Comparison of ENCODE assay signal across 17 mouse cellular contexts in the genomic region with DNA sequence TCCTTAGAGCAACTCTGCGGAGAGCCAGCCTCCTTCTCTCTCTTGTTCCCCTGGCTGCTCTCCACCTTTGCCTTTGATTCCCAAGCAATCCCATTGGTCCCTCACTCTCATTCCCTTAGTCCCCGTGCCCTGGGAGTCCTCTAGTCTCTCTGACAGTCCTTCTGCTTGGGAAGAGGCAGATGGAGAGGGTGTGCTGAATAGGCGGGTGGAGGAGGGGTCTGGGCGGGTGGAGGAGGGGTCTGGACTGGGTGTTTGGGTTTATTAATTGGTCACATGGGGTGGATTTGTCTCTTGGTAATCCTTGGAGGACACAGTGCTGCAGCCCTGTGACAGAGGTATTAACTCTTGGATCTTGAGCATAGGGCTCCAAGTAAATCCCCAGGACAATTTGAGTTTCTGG.
DNase-seq lines count a peak whose midpoint lies in the region; ATAC-seq lines count a peak whose summit lies in the region.
"Had no signal": no experiment of that assay in that cellular context is flagged by ENCODE, and none has a peak within 500 bp of the region (broad histone marks: within the 10 kb centered on the region; RNA-seq: fewer than 3 reads in every experiment).

No protein-coding gene starts in this region.

- WGBS in midbrain, embryonic 10.5 days: 27% methylated on average over 4 of the region's 4 CpGs
- 15% methylated on average over 4 of the region's 4 CpGs for WGBS in midbrain, embryonic 14.5 days
- 12% methylated on average over 4 of the region's 4 CpGs for WGBS in forebrain, embryonic 11.5 days
- 28% methylated on average over 4 of the region's 4 CpGs for WGBS in hindbrain, embryonic 15.5 days

- H3K27me3 ChIP-seq in midbrain, embryonic 10.5 days (ENCODE audit: low read depth, poor library complexity, severe bottlenecking): no peaks in the 10 kb centered on the region
- no peaks in the 10 kb centered on the region for H3K27me3 ChIP-seq in midbrain, embryonic 14.5 days (ENCODE audit: control insufficient read depth, insufficient read depth, low read length)
- H3K27me3 ChIP-seq in forebrain, embryonic 11.5 days (ENCODE audit: control insufficient read depth, insufficient read depth, low read length): no peaks in the 10 kb centered on the region
- H3K27me3 ChIP-seq in hindbrain, embryonic 15.5 days: no peaks in the 10 kb centered on the region
- H3K27me3 ChIP-seq: limb, embryonic 13.5 days; liver, embryonic 15.5 days had no signal

- no peaks in the 10 kb centered on the region for H3K9me3 ChIP-seq in midbrain, embryonic 10.5 days (replicated peaks)
- no peaks in the 10 kb centered on the region for H3K9me3 ChIP-seq in midbrain, embryonic 14.5 days (ENCODE audit: control insufficient read depth, low read length)
- no peaks in the 10 kb centered on the region for H3K9me3 ChIP-seq in forebrain, embryonic 11.5 days (ENCODE audit: control insufficient read depth, low read length)
- H3K9me3 ChIP-seq in hindbrain, embryonic 15.5 days: no peaks in the 10 kb centered on the region
- H3K9me3 ChIP-seq: limb, embryonic 13.5 days; liver, embryonic 15.5 days had no signal

- H3K4me3 ChIP-seq in midbrain, embryonic 10.5 days: no peak overlapping the region
- H3K4me3 ChIP-seq in midbrain, embryonic 14.5 days (replicated peaks; ENCODE audit: low read depth, low read length): no peak overlapping the region
- no peak overlapping the region for H3K4me3 ChIP-seq in forebrain, embryonic 11.5 days (ENCODE audit: low read depth, low read length)
- no peak overlapping the region for H3K4me3 ChIP-seq in hindbrain, embryonic 15.5 days
- H3K4me3 ChIP-seq: left cerebral cortex, adult 2 months; limb, embryonic 13.5 days; liver, embryonic 15.5 days had no signal

- no peak overlapping the region for H3K9ac ChIP-seq in midbrain, embryonic 14.5 days (replicated peaks; ENCODE audit: low read length)
- H3K9ac ChIP-seq in forebrain, embryonic 11.5 days (ENCODE audit: low read length): no peak overlapping the region
- H3K9ac ChIP-seq in hindbrain, embryonic 15.5 days: no peak overlapping the region
- H3K9ac ChIP-seq: limb, embryonic 13.5 days; liver, embryonic 15.5 days had no signal

- intact Hi-C loops in gastrocnemius, postnatal 14 days (cut with DNase I; ENCODE audit: low total_unique reads): no loop called here

- ATAC-seq in midbrain, embryonic 14.5 days (ENCODE audit: low FRiP score, low TSS enrichment): no peak
- peak; percentile 88 for ATAC-seq in forebrain, embryonic 11.5 days (replicated peaks; ENCODE audit: low FRiP score)
- peak; percentile 61; the same call in 1 of the 2 replicates for ATAC-seq in hindbrain, embryonic 15.5 days (ENCODE audit: low FRiP score, low read depth)
- no peak for ATAC-seq in activated CD4-positive, CD25-positive, alpha-beta regulatory T cell, adult 4 months
- ATAC-seq: inflammation-experienced regulatory T-cells, adult 6 months had no signal

- H3K4me2 ChIP-seq in midbrain, embryonic 14.5 days (ENCODE audit: low read length): no peak overlapping the region
- no peak overlapping the region for H3K4me2 ChIP-seq in forebrain, embryonic 11.5 days (ENCODE audit: low read depth, low read length, severe bottlenecking)
- H3K4me2 ChIP-seq in hindbrain, embryonic 15.5 days: no peak overlapping the region
- H3K4me2 ChIP-seq: limb, embryonic 13.5 days; liver, embryonic 15.5 days had no signal

- H3K4me1 ChIP-seq in midbrain, embryonic 10.5 days: peaks cover 19% of the 10 kb centered on the region
- peaks cover 7% of the 10 kb centered on the region; the same call in 1 of the 2 replicates for H3K4me1 ChIP-seq in midbrain, embryonic 14.5 days (ENCODE audit: control insufficient read depth, insufficient read depth, low read length)
- H3K4me1 ChIP-seq in forebrain, embryonic 11.5 days (replicated peaks; ENCODE audit: control insufficient read depth, insufficient read depth, low read length): 0 out of 2 replicates have a peak, but pooled peaks cover 7% of the 10 kb centered on the region
- peaks cover 4% of the 10 kb centered on the region; the same call in 1 of the 2 replicates for H3K4me1 ChIP-seq in hindbrain, embryonic 15.5 days (replicated peaks)
- H3K4me1 ChIP-seq: liver, embryonic 15.5 days had no signal

- H3K27ac ChIP-seq in midbrain, embryonic 10.5 days (replicated peaks): peak overlapping the region; percentile 55
- H3K27ac ChIP-seq in midbrain, embryonic 14.5 days (replicated peaks; ENCODE audit: low read depth, low read length): no peak overlapping the region
- no peak overlapping the region for H3K27ac ChIP-seq in forebrain, embryonic 11.5 days (ENCODE audit: low read depth, low read length)
- no peak overlapping the region for H3K27ac ChIP-seq in hindbrain, embryonic 15.5 days (replicated peaks)
- H3K27ac ChIP-seq: left cerebral cortex, adult 2 months; limb, embryonic 13.5 days; liver, embryonic 15.5 days had no signal

- no peaks in the 10 kb centered on the region for H3K36me3 ChIP-seq in midbrain, embryonic 10.5 days
- H3K36me3 ChIP-seq in midbrain, embryonic 14.5 days (ENCODE audit: control insufficient read depth, insufficient read depth, low read length): no peaks in the 10 kb centered on the region
- H3K36me3 ChIP-seq in forebrain, embryonic 11.5 days (ENCODE audit: control insufficient read depth, insufficient read depth, low read length): no peaks in the 10 kb centered on the region
- H3K36me3 ChIP-seq in hindbrain, embryonic 15.5 days: no peaks in the 10 kb centered on the region
- H3K36me3 ChIP-seq: limb, embryonic 13.5 days; liver, embryonic 15.5 days had no signal

- no peak for DNase-seq in midbrain, embryonic 10.5 days (ENCODE audit: low spot score)
- no peak for DNase-seq in midbrain, embryonic 14.5 days
- peak; percentile 64 for DNase-seq in forebrain, embryonic 11.5 days (ENCODE audit: low spot score)
- DNase-seq in retina, postnatal 7 days (ENCODE audit: low read depth, low spot score): peak; percentile 29
- no peak for DNase-seq in gastrocnemius, postnatal 14 days
- DNase-seq: B cell, adult 2 months; cerebellum, adult 18-20 months; kidney, adult 9 months; lung, postnatal 10 days; right cerebral cortex, adult 18-20 months; spleen, adult 18-20 months had no signal

Comparison
In these comparisons a context has a peak if more than half of its experiments do, and no peak if none do; other contexts are left out.
1. DNase-seq: peak in forebrain, embryonic 11.5 days (single experiment) and retina, postnatal 7 days (single experiment); none in midbrain, embryonic 10.5 days (single experiment), midbrain, embryonic 14.5 days (single experiment) and gastrocnemius, postnatal 14 days (single experiment).
2. ATAC-seq: peak in forebrain, embryonic 11.5 days (single experiment) and hindbrain, embryonic 15.5 days (single experiment); none in midbrain, embryonic 14.5 days (single experiment) and activated CD4-positive, CD25-positive, alpha-beta regulatory T cell, adult 4 months (single experiment).